Mouse (Mus musculus): ENCODE results near the gene Gm3182. TPM values are rescaled to one million over a fixed set of nuclear protein-coding genes. Genes with fewer than 3 reads are reported as not detected.
"Not testable (repeated sequence)": the region's sequence is repeated elsewhere in the genome, so short reads cannot be mapped to it uniquely, and the experiment has no call there.

Gene Gm3182
- total RNA-seq (2021), result not detected
- long read RNA-seq, experiment 1, result 0 reads
- long read RNA-seq, experiment 2, result 0 reads

DNA sequence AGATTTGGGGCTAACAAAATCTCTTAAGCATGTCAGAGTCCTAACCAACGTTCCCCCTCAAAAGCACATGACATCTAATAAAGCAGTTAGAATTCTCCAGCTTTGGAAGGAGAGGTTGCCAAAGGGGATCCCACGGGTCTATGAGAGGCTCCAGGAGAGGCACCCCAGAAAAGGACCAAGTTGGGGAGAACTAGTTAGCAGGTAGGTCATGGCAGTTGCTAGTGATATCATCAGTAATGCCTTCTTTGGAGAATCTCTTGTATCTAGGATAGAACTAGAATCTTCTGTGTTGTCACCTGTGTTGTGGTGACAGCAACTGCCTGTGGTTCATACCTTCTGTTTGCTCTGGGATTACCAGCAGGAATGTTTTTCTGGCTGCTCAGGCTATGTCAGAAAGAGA lies at the start of gene Gm3182:
Gene Gm3182 (plus strand): TSS at position 301 of the 400 bp plus-strand sequence.
- DNase-seq, result not testable (repeated sequence)

DNA sequence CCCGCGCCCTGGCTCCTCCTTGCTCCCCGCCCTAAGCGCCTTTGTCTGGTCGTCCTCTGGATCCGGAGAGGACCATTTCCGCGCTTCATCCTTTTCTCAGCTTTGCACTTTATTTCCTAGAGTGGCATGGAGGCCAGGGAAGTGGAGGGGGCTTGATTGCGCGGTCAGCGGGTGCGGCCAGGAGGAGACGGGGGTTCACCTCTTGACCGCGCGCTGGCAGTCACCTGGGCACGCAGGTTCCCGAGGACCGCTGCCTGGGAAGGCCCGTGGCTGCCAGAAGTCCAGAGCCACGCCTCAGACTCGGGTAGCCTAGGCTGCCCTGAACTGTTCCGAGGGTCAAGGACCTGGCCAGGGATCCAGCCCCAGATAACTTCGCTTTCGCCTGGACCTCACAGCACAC lies 17.9 kb downstream of the Gm3182 start:
- not testable (repeated sequence) for DNase-seq

Other genes starting within 250 kb of the Gm3182 start
- not detected for gene Gm3138, start 232.1 kb upstream of the Gm3182 start, total RNA-seq (2021)
- not detected for gene Gm3149, start 164.5 kb upstream of the Gm3182 start, total RNA-seq (2021)
- gene 2610042L04Rik, start 147.0 kb upstream of the Gm3182 start, total RNA-seq (2021), result not detected
- not detected for gene Gm3159, start 84.2 kb upstream of the Gm3182 start, total RNA-seq (2021)
- gene Gm3164, start 66.3 kb upstream of the Gm3182 start, total RNA-seq (2021), result not detected
- gene Gm3173, start 50.8 kb upstream of the Gm3182 start, total RNA-seq (2021), result not detected
- not detected for gene Gm3047, start 73.7 kb downstream of the Gm3182 start, total RNA-seq (2021)
- under 1 TPM in 1 of 2 experiments, not detected in 1; 0.17 TPM for gene Gm8159, start 150.6 kb downstream of the Gm3182 start, total RNA-seq (2021)
- not detected for gene Gm3239, start 182.4 kb downstream of the Gm3182 start, total RNA-seq (2021)
- not detected for gene Gm7876, start 227.5 kb downstream of the Gm3182 start, total RNA-seq (2021)
- gene Gm3252, start 245.0 kb downstream of the Gm3182 start, total RNA-seq (2021), result not detected

Measured in adrenal gland, postnatal 36 days (tissue).